Mouse (Mus musculus): ENCODE results near the gene Gm48552.

DNA sequence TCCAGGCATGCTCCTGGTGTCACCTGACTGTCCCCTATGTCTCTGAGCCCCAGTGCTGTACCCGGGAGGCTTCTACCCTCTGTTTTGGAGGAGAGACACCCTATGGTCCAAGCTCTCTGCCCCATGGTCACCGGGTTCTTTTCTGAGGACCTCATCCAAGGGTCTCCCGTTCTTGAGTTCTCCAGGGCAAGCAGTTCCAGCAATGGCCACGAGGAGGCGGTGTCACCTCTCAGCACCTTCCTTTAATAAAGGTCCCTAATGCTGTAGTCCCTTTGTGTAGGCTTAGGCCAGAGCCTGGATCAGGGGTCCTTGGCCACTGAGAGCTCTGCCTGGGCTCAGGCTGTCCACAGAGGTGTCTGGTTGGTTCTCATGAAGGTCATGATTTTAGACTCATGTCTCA lies 6.3 kb downstream of the Gm48552 start:
- TF ChIP-seq POLR2A (IDR thresholded peaks at IDR 0.05; ENCODE audit: insufficient read length, low read depth), result no peak
- no peak for TF ChIP-seq POLR2AphosphoS2 (IDR thresholded peaks at IDR 0.05; ENCODE audit: insufficient read length, low read depth)
- no peak for TF ChIP-seq E2F4 (IDR thresholded peaks at IDR 0.05; ENCODE audit: insufficient read depth)

Measured in myocyte (in vitro differentiated cells).